Mouse (Mus musculus) heart, embryonic 13.5 days (tissue): ENCODE data around the gene Baiap2l1. TPM values are rescaled to one million over a fixed set of nuclear protein-coding genes. Genes with fewer than 3 reads are reported as not detected.
A peak's percentile ranks its signal among the peaks of the same experiment; 100 is the strongest.
"Not testable (repeated sequence)": the region's sequence is repeated elsewhere in the genome, so short reads cannot be mapped to it uniquely, and the experiment has no call there.

Experiments used
- ATAC-seq: fragments of 200-750 bp; cut with Nextera tagmentation; 2 replicates; pipeline ENCODE4 v1.8.0; 2017; ENCODE audit warnings: moderate TSS enrichment; ENCODE audit not compliant: insufficient number of reproducible peaks, low FRiP score, low TSS enrichment; ENCODE audit errors: extremely low read depth
- H3K27ac ChIP-seq: fragments of 300-500 bp; sonication (generic); replicated peaks from 2 replicates; pipeline ENCODE4 v1.5.1; 2015; ENCODE audit warnings: moderate library complexity, mild to moderate bottlenecking, inconsistent platforms
- H3K27me3 ChIP-seq: fragments of 300-500 bp; sonication (generic); replicated peaks from 2 replicates; pipeline ENCODE4 v1.6.1; 2015; ENCODE audit warnings: mild to moderate bottlenecking, inconsistent platforms
- H3K36me3 ChIP-seq: fragments of 300-500 bp; sonication (generic); 2 replicates; pipeline ENCODE4 v1.6.1; 2015; ENCODE audit warnings: mild to moderate bottlenecking, inconsistent platforms
- H3K4me1 ChIP-seq: fragments of 300-500 bp; sonication (generic); 2 replicates; pipeline ENCODE4 v1.6.1; 2015; ENCODE audit warnings: inconsistent platforms
- H3K4me2 ChIP-seq: fragments of 300-500 bp; sonication (generic); 2 replicates; pipeline ENCODE4 v1.6.1; 2015; ENCODE audit warnings: inconsistent platforms, mild to moderate bottlenecking, moderate library complexity
- H3K4me3 ChIP-seq: fragments of 300-500 bp; sonication (generic); 2 replicates; pipeline ENCODE4 v1.5.1; 2015; ENCODE audit warnings: moderate library complexity, mild to moderate bottlenecking, inconsistent platforms
- H3K9ac ChIP-seq: fragments of 300-500 bp; sonication (generic); 2 replicates; pipeline ENCODE4 v1.6.1; 2015; ENCODE audit warnings: inconsistent platforms, mild to moderate bottlenecking, moderate library complexity
- H3K9me3 ChIP-seq: fragments of 300-500 bp; sonication (generic); 2 replicates; pipeline ENCODE4 v1.6.1; 2016; ENCODE audit warnings: inconsistent platforms
- WGBS: fragments of 180-500 bp; shearing (Covaris S2); methylation state at CpG from one replicate; pipeline ENCODE4 v1.1.7; 2015; ENCODE audit warnings: mixed read lengths; 5-methylcytosine and 5-hydroxymethylcytosine counted together
- polyA plus RNA-seq: library from polyadenylated mRNA; unstranded; fragments of >200 nt; fragmentation: Nextera tagmentation; extraction: Ambion mirVana; gene quantifications from 2 replicates; pipeline ENCODE4 v1.2.1, GENCODE M21; 2015

The Baiap2l1 gene
- polyA plus RNA-seq, 1 experiment from 2014 or later, result 9.1 TPM

DNA sequence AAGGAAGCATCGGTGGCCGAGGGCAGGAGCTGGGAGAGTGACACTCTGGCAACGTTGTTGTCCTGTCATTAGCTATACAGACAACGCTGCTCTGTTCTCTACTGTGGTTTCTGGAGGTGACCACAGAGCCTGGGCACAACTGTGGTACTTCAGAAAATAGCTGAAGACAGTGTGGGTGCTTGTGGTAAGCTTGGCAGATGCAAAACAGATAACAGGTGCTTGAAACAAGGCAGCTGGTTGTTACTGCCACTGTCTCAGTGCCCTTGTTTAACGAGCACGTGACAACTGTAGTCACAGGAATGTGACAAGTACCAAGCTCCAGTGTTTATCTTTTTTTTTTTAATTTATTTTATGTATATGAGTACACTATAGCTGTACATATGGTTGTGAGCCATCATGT lies 13.3 kb downstream of the Baiap2l1 start:
- no peak for ATAC-seq
- Histone ChIP-seq H3K4me3 (no peak overlapping the region), H3K36me3 (no peaks in the 10 kb centered on the region), H3K27ac (no peak overlapping the region), H3K9me3 (no peaks in the 10 kb centered on the region), H3K27me3 (no peaks in the 10 kb centered on the region), H3K4me2 (no peak overlapping the region), H3K9ac (no peak overlapping the region), H3K4me1 (peaks cover 9% of the 10 kb centered on the region)
- WGBS, result 63% methylated on average over 6 of the region's 6 CpGs

DNA sequence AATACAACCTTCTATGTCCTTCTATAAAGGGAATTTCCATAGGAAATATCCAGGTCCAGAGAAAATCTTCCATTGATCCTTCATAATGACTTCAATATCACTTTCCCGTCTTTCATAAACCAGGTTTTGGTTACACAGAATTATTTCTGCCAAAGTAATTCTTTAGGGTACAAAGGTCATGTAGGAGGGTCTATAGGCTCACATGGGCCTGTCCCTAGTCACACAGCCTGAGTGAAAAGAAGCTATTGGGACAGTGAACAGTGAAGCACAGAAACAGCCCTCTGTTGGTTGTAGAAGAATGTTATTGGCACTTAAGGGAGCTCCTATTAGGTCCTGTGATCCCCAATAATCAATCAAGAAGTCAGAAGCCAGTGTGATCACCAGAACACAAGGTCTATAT lies 16.8 kb downstream of the Baiap2l1 start:
- Histone ChIP-seq H3K4me2 (no peak overlapping the region), H3K9me3 (no peaks in the 10 kb centered on the region), H3K4me1 (peaks cover 16% of the 10 kb centered on the region), H3K4me3 (no peak overlapping the region), H3K36me3 (no peaks in the 10 kb centered on the region), H3K27ac (no peak overlapping the region), H3K27me3 (no peaks in the 10 kb centered on the region), H3K9ac (no peak overlapping the region)
- WGBS, result 79% methylated on average over 1 of the region's 1 CpGs
- ATAC-seq, result no peak

DNA sequence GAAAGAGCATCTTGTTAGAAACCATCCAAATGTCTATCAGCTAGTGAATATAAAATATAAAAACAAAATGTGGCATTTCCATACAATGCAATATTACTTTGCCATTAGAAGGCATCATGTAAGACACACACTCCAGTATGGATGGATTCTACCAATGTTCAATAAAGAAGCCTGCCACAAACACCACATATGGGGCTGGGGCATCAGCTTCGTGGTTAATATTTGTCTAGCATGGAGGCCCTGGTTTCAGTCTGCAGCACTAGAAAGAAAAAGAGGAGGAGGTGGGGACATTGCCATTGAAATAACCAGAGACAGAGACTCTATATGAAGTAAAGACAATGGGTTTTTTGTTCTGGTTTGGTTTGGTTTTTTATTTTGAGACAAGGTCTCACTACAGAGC lies 19.1 kb downstream of the Baiap2l1 start:
- peaks cover 13% of the 10 kb centered on the region for H3K4me1 ChIP-seq

GRCm38 (mm10) chr5:144335357-144335756 lies 22.6 kb downstream of the Baiap2l1 start:
- not testable (repeated sequence) for H3K27me3 ChIP-seq, H3K36me3 ChIP-seq, H3K4me2 ChIP-seq, H3K27ac ChIP-seq, H3K9me3 ChIP-seq, H3K9ac ChIP-seq, H3K4me3 ChIP-seq, ATAC-seq
- WGBS, result 58% methylated on average over 6 of the region's 6 CpGs
- peaks cover 14% of the 10 kb centered on the region for H3K4me1 ChIP-seq

More for the DNA sequence above, 19.1 kb downstream of the Baiap2l1 start:
- Histone ChIP-seq H3K9me3 (no peaks in the 10 kb centered on the region), H3K27me3 (no peaks in the 10 kb centered on the region), H3K27ac (no peak overlapping the region), H3K4me2 (no peak overlapping the region), H3K9ac (no peak overlapping the region), H3K4me3 (no peak overlapping the region), H3K36me3 (no peaks in the 10 kb centered on the region)
- no peak for ATAC-seq
- whole genome bisulfite sequencing, result 58% methylated on average over 1 of the region's 1 CpGs

GRCm38 (mm10) chr5:144334010-144334409 lies 23.9 kb downstream of the Baiap2l1 start:
- H3K4me1 ChIP-seq, result peaks cover 13% of the 10 kb centered on the region
- no peak for ATAC-seq
- no peak overlapping the region for H3K27ac ChIP-seq
- H3K4me3 ChIP-seq, result no peak overlapping the region
- H3K9me3 ChIP-seq, result no peaks in the 10 kb centered on the region
- no peak overlapping the region for H3K4me2 ChIP-seq
- H3K27me3 ChIP-seq, result no peaks in the 10 kb centered on the region
- H3K36me3 ChIP-seq, result no peaks in the 10 kb centered on the region
- H3K9ac ChIP-seq, result no peak overlapping the region
- 88% methylated on average over 11 of the region's 11 CpGs for WGBS

- Histone ChIP-seq H3K27me3 (no peaks in the 10 kb centered on the region), H3K27ac (no peak overlapping the region), H3K36me3 (no peaks in the 10 kb centered on the region), H3K4me1 (peaks cover 32% of the 10 kb centered on the region), H3K9me3 (no peaks in the 10 kb centered on the region), H3K4me3 (no peak overlapping the region), H3K9ac (no peak overlapping the region), H3K4me2 (no peak overlapping the region)
- WGBS, result 63% methylated on average over 3 of the region's 3 CpGs
- ATAC-seq, result no peak
Measured at GRCm38 (mm10) chr5:144322717-144323116, 35.2 kb downstream of the Baiap2l1 start.

GRCm38 (mm10) chr5:144321681-144322080 lies 36.2 kb downstream of the Baiap2l1 start:
- Histone ChIP-seq H3K27ac (peak overlapping the region; percentile 67), H3K36me3 (no peaks in the 10 kb centered on the region), H3K9me3 (no peaks in the 10 kb centered on the region), H3K4me1 (peaks cover 35% of the 10 kb centered on the region), H3K27me3 (no peaks in the 10 kb centered on the region), H3K4me2 (peak overlapping the region; percentile 21), H3K9ac (no peak overlapping the region), H3K4me3 (no peak overlapping the region)
- WGBS, result 18% methylated on average over 7 of the region's 7 CpGs
- no peak for ATAC-seq

DNA sequence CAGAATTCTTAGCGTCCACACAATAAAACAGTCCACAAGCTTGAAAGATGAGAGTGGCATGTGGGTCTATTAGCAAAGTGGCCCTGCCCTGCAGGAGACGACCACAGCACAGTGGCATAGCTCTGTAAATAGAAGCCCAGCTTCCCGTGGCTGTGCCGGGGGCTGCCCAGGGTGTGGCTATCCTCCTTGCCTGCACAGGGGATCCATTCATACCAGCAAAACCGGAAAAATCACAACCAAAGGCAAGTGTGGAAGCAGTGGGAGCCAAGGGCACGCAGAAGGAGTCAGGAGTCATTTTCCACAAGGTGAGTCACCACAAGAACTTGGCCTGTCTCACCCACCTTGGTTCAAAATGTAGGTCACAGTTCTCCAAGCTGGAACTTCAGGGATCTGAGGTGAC lies 39.6 kb downstream of the Baiap2l1 start:
- Histone ChIP-seq H3K27me3 (no peaks in the 10 kb centered on the region), H3K4me1 (peaks cover 50% of the 10 kb centered on the region), H3K9ac (no peak overlapping the region), H3K9me3 (no peaks in the 10 kb centered on the region), H3K4me3 (no peak overlapping the region), H3K36me3 (0 out of 2 replicates have a peak, but pooled peaks cover 6% of the 10 kb centered on the region), H3K4me2 (no peak overlapping the region), H3K27ac (no peak overlapping the region)
- WGBS, result 49% methylated on average over 6 of the region's 6 CpGs
- no peak for ATAC-seq

- 0 out of 2 replicates have a peak, but pooled peaks cover 6% of the 10 kb centered on the region for H3K36me3 ChIP-seq
- H3K27me3 ChIP-seq, result no peaks in the 10 kb centered on the region
- no peak overlapping the region for H3K27ac ChIP-seq
- 89% methylated on average over 8 of the region's 8 CpGs for WGBS
- no peak overlapping the region for H3K4me3 ChIP-seq
- peaks cover 53% of the 10 kb centered on the region for H3K4me1 ChIP-seq
- no peaks in the 10 kb centered on the region for H3K9me3 ChIP-seq
- no peak overlapping the region for H3K9ac ChIP-seq
- no peak overlapping the region for H3K4me2 ChIP-seq
- no peak for ATAC-seq
Measured at GRCm38 (mm10) chr5:144317426-144317825, 40.5 kb downstream of the Baiap2l1 start.

DNA sequence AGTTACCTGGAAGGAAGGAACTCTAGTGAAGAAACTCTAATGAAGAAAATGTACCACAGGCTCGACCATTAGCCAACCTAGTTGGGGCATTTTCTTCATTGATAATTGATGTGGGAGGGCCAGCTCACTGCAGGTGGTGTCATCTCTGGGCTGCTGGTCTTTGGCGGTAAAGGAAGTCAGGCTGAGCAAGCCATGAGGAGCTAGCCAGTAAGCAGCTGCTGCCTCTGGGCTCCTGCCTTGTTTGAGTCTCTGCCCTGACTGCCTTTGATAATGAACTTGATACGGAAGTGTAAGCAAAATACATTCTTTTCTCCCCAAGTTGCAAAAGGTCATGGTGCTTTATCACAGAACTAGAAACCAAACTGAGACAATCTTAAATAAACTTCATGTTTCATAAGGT lies 41.5 kb downstream of the Baiap2l1 start:
- Histone ChIP-seq H3K4me2 (no peak overlapping the region), H3K36me3 (0 out of 2 replicates have a peak, but pooled peaks cover 6% of the 10 kb centered on the region), H3K27me3 (no peaks in the 10 kb centered on the region), H3K4me1 (peaks cover 49% of the 10 kb centered on the region), H3K9me3 (no peaks in the 10 kb centered on the region), H3K27ac (no peak overlapping the region), H3K9ac (no peak overlapping the region), H3K4me3 (no peak overlapping the region)
- no peak for ATAC-seq
- 62% methylated on average over 3 of the region's 3 CpGs for WGBS

DNA sequence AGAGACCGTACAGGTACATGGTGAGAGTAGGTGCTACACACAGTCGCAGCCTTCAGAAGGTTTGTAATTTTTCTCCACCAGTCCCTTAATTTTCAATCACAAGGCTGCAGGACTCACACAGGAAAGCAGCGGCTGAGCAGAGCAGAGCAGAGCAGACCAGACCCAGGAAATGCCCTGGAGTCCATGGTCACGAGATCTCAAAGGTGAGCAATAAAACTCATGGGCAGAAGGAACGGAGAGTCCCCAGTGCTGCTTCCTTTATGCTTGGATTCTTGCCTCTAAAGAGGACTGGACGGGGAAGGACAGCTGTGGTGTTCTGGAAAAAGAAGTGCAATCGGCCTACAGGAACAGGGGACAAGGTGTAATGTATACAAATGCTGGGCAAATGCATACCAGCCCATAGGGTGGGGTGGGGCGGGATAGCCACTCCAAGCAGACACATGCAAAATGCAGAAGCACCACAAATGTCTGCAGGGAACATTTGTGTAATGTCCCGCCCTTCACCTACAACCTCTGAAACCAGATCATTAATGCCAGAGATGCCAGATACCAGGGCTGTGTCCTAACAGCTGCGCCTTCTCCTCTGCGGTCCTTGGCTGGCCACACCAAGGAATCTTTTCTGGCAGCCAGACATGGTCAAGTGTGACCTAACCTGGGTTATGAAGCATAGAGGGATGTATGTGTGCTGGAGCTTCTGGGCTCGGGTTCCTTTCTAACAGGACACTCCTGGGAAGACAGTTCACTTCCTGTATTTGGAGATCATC lies 43.0 kb downstream of the Baiap2l1 start:
- peaks cover 38% of the 10 kb centered on the region for H3K4me1 ChIP-seq
- H3K4me3 ChIP-seq, result no peak overlapping the region
- no peaks in the 10 kb centered on the region for H3K9me3 ChIP-seq
- H3K27me3 ChIP-seq, result no peaks in the 10 kb centered on the region
- H3K4me2 ChIP-seq, result no peak overlapping the region
- 0 out of 2 replicates have a peak, but pooled peaks cover 6% of the 10 kb centered on the region for H3K36me3 ChIP-seq
- no peak overlapping the region for H3K27ac ChIP-seq
- no peak for ATAC-seq
- no peak overlapping the region for H3K9ac ChIP-seq
- 76% methylated on average over 12 of the region's 12 CpGs for WGBS

DNA sequence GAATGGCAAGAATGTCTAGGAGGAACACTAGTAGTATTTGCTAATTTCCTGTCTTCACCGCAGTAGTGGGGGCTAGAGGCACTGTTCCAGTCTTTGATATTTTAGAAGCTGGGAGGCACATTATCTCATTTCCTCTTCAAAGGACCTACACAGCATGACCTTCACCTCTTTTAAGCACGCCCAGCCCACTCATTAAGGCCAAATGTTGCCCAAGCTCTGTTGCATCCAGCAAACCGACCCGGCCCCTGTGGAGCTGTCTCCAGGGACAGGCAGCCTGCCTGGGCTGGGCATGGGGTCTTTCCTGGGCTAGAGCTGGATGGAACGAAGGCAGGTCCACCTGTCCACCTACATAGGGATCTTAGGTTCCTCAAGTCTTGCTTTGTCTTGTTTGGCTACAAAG lies 44.6 kb downstream of the Baiap2l1 start:
- Histone ChIP-seq H3K27ac (peak overlapping the region; percentile 49), H3K27me3 (no peaks in the 10 kb centered on the region), H3K4me1 (peaks cover 44% of the 10 kb centered on the region), H3K9me3 (no peaks in the 10 kb centered on the region), H3K9ac (no peak overlapping the region), H3K4me3 (no peak overlapping the region), H3K4me2 (no peak overlapping the region), H3K36me3 (0 out of 2 replicates have a peak, but pooled peaks cover 6% of the 10 kb centered on the region)
- WGBS, result 13% methylated on average over 5 of the region's 5 CpGs
- ATAC-seq, result no peak
